Mouse (Mus musculus): ENCODE results near the gene Gm29776. TPM values are rescaled to one million over a fixed set of nuclear protein-coding genes. Genes with fewer than 3 reads are reported as not detected.

Gm29776 gene
- total and polyA plus RNA-seq, 2 experiments from 2014 or later = 0.06 to 0.14 TPM

- no peak for ATAC-seq
- no peaks in the 10 kb centered on the region for H3K27me3 ChIP-seq (ENCODE audit: insufficient read depth, low read length)
- H3K4me2 ChIP-seq (ENCODE audit: low read depth) = no peak overlapping the region
- DNase-seq = no peak
- 85% methylated on average over 4 of the region's 4 CpGs for WGBS
- H3K9ac ChIP-seq = no peak overlapping the region
- no peak overlapping the region for H3K27ac ChIP-seq (ENCODE audit: low read depth, low read length)
- H3K36me3 ChIP-seq (ENCODE audit: insufficient read depth) = no peaks in the 10 kb centered on the region; the same call in 1 of the 2 replicates
- H3K9me3 ChIP-seq (ENCODE audit: low read length) = no peaks in the 10 kb centered on the region
- H3K4me3 ChIP-seq (ENCODE audit: low read depth, low read length) = no peak overlapping the region
- TF ChIP-seq CTCF (IDR thresholded peaks at IDR 0.05; ENCODE audit: low read depth) = no peak
- peaks cover 9% of the 10 kb centered on the region; the same call in 1 of the 2 replicates for H3K4me1 ChIP-seq (ENCODE audit: insufficient read depth)
Observed at GRCm38 (mm10) chr14:54735221-54735620, 36.6 kb upstream of the Gm29776 start.

- H3K9me3 ChIP-seq (ENCODE audit: low read length) = no peaks in the 10 kb centered on the region
- no peak for TF ChIP-seq CTCF (IDR thresholded peaks at IDR 0.05; ENCODE audit: low read depth)
- no peak overlapping the region for H3K4me3 ChIP-seq (ENCODE audit: low read depth, low read length)
- WGBS = 77% methylated on average over 4 of the region's 4 CpGs
- no peaks in the 10 kb centered on the region for H3K27me3 ChIP-seq (ENCODE audit: insufficient read depth, low read length)
- DNase-seq (no peak), ATAC-seq (no peak)
- H3K36me3 ChIP-seq (ENCODE audit: insufficient read depth) = no peaks in the 10 kb centered on the region; the same call in 1 of the 2 replicates
- no peak overlapping the region for H3K9ac ChIP-seq
- peaks cover 9% of the 10 kb centered on the region; the same call in 1 of the 2 replicates for H3K4me1 ChIP-seq (ENCODE audit: insufficient read depth)
- no peak overlapping the region for H3K4me2 ChIP-seq (ENCODE audit: low read depth)
- H3K27ac ChIP-seq (ENCODE audit: low read depth, low read length) = no peak overlapping the region
Observed at GRCm38 (mm10) chr14:54734004-54734403, 35.4 kb upstream of the Gm29776 start.

- TF ChIP-seq CTCF (IDR thresholded peaks at IDR 0.05; ENCODE audit: low read depth) = no peak
- Histone ChIP-seq H3K27ac (ENCODE audit: low read depth, low read length) (no peak overlapping the region), H3K27me3 (ENCODE audit: insufficient read depth, low read length) (no peaks in the 10 kb centered on the region), H3K4me2 (ENCODE audit: low read depth) (no peak overlapping the region), H3K9ac (no peak overlapping the region), H3K4me3 (ENCODE audit: low read depth, low read length) (no peak overlapping the region), H3K4me1 (ENCODE audit: insufficient read depth) (peaks cover 6% of the 10 kb centered on the region; the same call in 1 of the 2 replicates), H3K9me3 (ENCODE audit: low read length) (no peaks in the 10 kb centered on the region), H3K36me3 (ENCODE audit: insufficient read depth) (no peaks in the 10 kb centered on the region; the same call in 1 of the 2 replicates)
- WGBS = 91% methylated on average over 8 of the region's 8 CpGs
- DNase-seq (no peak), ATAC-seq (no peak)
Observed at GRCm38 (mm10) chr14:54732206-54732605, 33.6 kb upstream of the Gm29776 start.

- no peak overlapping the region for H3K4me3 ChIP-seq (ENCODE audit: low read depth, low read length)
- H3K9ac ChIP-seq = no peak overlapping the region
- no peaks in the 10 kb centered on the region for H3K27me3 ChIP-seq (ENCODE audit: insufficient read depth, low read length)
- DNase-seq (no peak), ATAC-seq (peak; percentile 54)
- H3K9me3 ChIP-seq (ENCODE audit: low read length) = no peaks in the 10 kb centered on the region
- H3K27ac ChIP-seq (ENCODE audit: low read depth, low read length) = no peak overlapping the region
- H3K36me3 ChIP-seq (ENCODE audit: insufficient read depth) = peaks cover 7% of the 10 kb centered on the region; the same call in 1 of the 2 replicates
- no peaks in the 10 kb centered on the region for H3K4me1 ChIP-seq (ENCODE audit: insufficient read depth)
- H3K4me2 ChIP-seq (ENCODE audit: low read depth) = no peak overlapping the region
- no peak for TF ChIP-seq CTCF (IDR thresholded peaks at IDR 0.05; ENCODE audit: low read depth)
- 55% methylated on average over 6 of the region's 6 CpGs for WGBS
Observed at GRCm38 (mm10) chr14:54730305-54730704, 31.7 kb upstream of the Gm29776 start.

- H3K27ac ChIP-seq (ENCODE audit: low read depth, low read length) = no peak overlapping the region
- TF ChIP-seq CTCF (IDR thresholded peaks at IDR 0.05; ENCODE audit: low read depth) = no peak
- H3K9ac ChIP-seq = no peak overlapping the region
- ATAC-seq (peak; percentile 86), DNase-seq (peak; percentile 31)
- no peaks in the 10 kb centered on the region for H3K27me3 ChIP-seq (ENCODE audit: insufficient read depth, low read length)
- H3K4me3 ChIP-seq (ENCODE audit: low read depth, low read length) = no peak overlapping the region
- no peaks in the 10 kb centered on the region for H3K4me1 ChIP-seq (ENCODE audit: insufficient read depth)
- H3K4me2 ChIP-seq (ENCODE audit: low read depth) = no peak overlapping the region
- 53% methylated on average over 13 of the region's 13 CpGs for WGBS
- H3K9me3 ChIP-seq (ENCODE audit: low read length) = no peaks in the 10 kb centered on the region
- H3K36me3 ChIP-seq (ENCODE audit: insufficient read depth) = peaks cover 20% of the 10 kb centered on the region
Observed at GRCm38 (mm10) chr14:54728823-54729653, 30.4 kb upstream of the Gm29776 start.

GRCm38 (mm10) chr14:54727565-54727964 lies 28.9 kb upstream of the Gm29776 start:
- no peak overlapping the region for H3K27ac ChIP-seq (ENCODE audit: low read depth, low read length)
- H3K36me3 ChIP-seq (ENCODE audit: insufficient read depth) = peaks cover 27% of the 10 kb centered on the region
- no peaks in the 10 kb centered on the region for H3K27me3 ChIP-seq (ENCODE audit: insufficient read depth, low read length)
- no peak overlapping the region for H3K9ac ChIP-seq
- no peaks in the 10 kb centered on the region for H3K9me3 ChIP-seq (ENCODE audit: low read length)
- H3K4me2 ChIP-seq (ENCODE audit: low read depth) = no peak overlapping the region
- H3K4me1 ChIP-seq (ENCODE audit: insufficient read depth) = no peaks in the 10 kb centered on the region
- no peak for DNase-seq
- no peak for TF ChIP-seq CTCF (IDR thresholded peaks at IDR 0.05; ENCODE audit: low read depth)
- H3K4me3 ChIP-seq (ENCODE audit: low read depth, low read length) = no peak overlapping the region
- no peak for ATAC-seq
- 80% methylated on average over 5 of the region's 5 CpGs for WGBS

GRCm38 (mm10) chr14:54724049-54724448 lies 25.4 kb upstream of the Gm29776 start:
- ATAC-seq (no peak), DNase-seq (no peak)
- H3K4me1 ChIP-seq (ENCODE audit: insufficient read depth) = no peaks in the 10 kb centered on the region
- H3K9me3 ChIP-seq (ENCODE audit: low read length) = no peaks in the 10 kb centered on the region
- H3K27me3 ChIP-seq (ENCODE audit: insufficient read depth, low read length) = no peaks in the 10 kb centered on the region
- no peak overlapping the region for H3K4me3 ChIP-seq (ENCODE audit: low read depth, low read length)
- H3K9ac ChIP-seq = no peak overlapping the region
- no peak overlapping the region for H3K27ac ChIP-seq (ENCODE audit: low read depth, low read length)
- WGBS = 77% methylated on average over 6 of the region's 6 CpGs
- no peak for TF ChIP-seq CTCF (IDR thresholded peaks at IDR 0.05; ENCODE audit: low read depth)
- peaks cover 27% of the 10 kb centered on the region for H3K36me3 ChIP-seq (ENCODE audit: insufficient read depth)
- no peak overlapping the region for H3K4me2 ChIP-seq (ENCODE audit: low read depth)

Measured in forebrain, postnatal 0 days (tissue).